Mouse (Mus musculus): ENCODE measurements around the gene Dnajc3.
A peak's percentile ranks its signal among the peaks of the same experiment; 100 is the strongest.

- TF ChIP-seq CTCF (conservative IDR thresholded peaks at IDR 0.05; ENCODE audit: insufficient read depth, insufficient read length, low read depth, low read length) (no peak), POLR2A (IDR thresholded peaks at IDR 0.05; ENCODE audit: low read depth, low read length) (peak; percentile 62)
Observed at GRCm38 (mm10) chr14:118937533-118938492, at the start of gene Dnajc3.

All from kidney, adult 2 months (tissue).